Comparison of ENCODE assay signal across 27 mouse cellular contexts in the genomic region with DNA sequence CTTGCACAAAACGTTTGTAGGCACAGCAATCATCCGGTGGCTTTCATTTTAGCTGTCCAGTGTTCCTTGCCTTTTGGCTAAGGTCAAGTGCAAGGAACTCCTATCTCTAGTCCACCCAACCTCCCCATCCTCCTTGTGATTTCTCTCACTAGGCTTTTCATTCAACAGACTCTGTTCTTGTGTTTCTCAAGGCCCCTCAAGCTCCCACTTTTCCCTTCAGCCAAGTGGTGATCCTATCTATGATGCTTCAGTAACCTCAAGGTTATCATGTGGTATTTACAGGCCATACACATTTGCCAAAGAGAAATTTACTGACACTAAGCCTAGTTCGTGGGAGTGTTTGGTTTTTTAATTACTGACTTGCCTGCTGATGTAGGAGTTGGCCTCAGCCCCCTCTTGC. TPM values are rescaled to one million over a fixed set of nuclear protein-coding genes. Genes with fewer than 3 reads are reported as not detected.
DNase-seq lines count a peak whose midpoint lies in the region; ATAC-seq and TF ChIP-seq lines count a peak whose summit lies in the region.
"Had no signal": no experiment of that assay in that cellular context is flagged by ENCODE, and none has a peak within 500 bp of the region (broad histone marks: within the 10 kb centered on the region; RNA-seq: fewer than 3 reads in every experiment).

No protein-coding gene starts in this region.

- no peak for ATAC-seq in cerebellum, adult (ENCODE audit: insufficient number of reproducible peaks, low FRiP score, low TSS enrichment)
- no peak for ATAC-seq in frontal cortex, adult (ENCODE audit: low TSS enrichment)
- ATAC-seq: CD4-positive, CD25-positive, alpha-beta regulatory T cell, adult 4 months; forebrain, embryonic 14.5 days; forebrain, embryonic 16.5 days had no signal

- TF ChIP-seq POLR2A in MEL (IDR thresholded peaks at IDR 0.05; ENCODE audit: control insufficient read depth in 1 of 2, insufficient read depth in 1 of 2, low read depth in 1 of 2, low read length in 2 of 2, poor library complexity in 1 of 2), result no peak

- no peaks in the 10 kb centered on the region for H3K27me3 ChIP-seq in MEL (ENCODE audit: control insufficient read depth in 1 of 2, insufficient read depth in 2 of 2, low read length in 2 of 2)
- H3K27me3 ChIP-seq: CH12.LX; embryonic facial prominence, embryonic 13.5 days; embryonic facial prominence, embryonic 15.5 days; forebrain, embryonic 12.5 days had no signal

- peaks cover 0 to 4% of the 10 kb centered on the region in 2 experiments; a peak in 2 of 4 replicates for H3K4me1 ChIP-seq in MEL (ENCODE audit: control insufficient read depth in 1 of 2, insufficient read depth in 2 of 2, low read length in 2 of 2)
- H3K4me1 ChIP-seq: embryonic facial prominence, embryonic 13.5 days; embryonic facial prominence, embryonic 15.5 days; forebrain, embryonic 10.5 days; forebrain, embryonic 12.5 days had no signal

- H3K9ac ChIP-seq in MEL (ENCODE audit: control insufficient read depth, low read depth, low read length, poor library complexity, severe bottlenecking), result no peak overlapping the region
- H3K9ac ChIP-seq: embryonic facial prominence, embryonic 13.5 days; embryonic facial prominence, embryonic 15.5 days; forebrain, embryonic 12.5 days had no signal

- no peak overlapping the region for H3K4me3 ChIP-seq in MEL (ENCODE audit: control insufficient read depth in 1 of 2, insufficient read depth in 1 of 2, low read depth in 2 of 2, low read length in 2 of 2)
- H3K4me3 ChIP-seq: embryonic facial prominence, embryonic 13.5 days; embryonic facial prominence, embryonic 15.5 days; erythroblast, embryonic 14.5 days; forebrain, embryonic 10.5 days; forebrain, embryonic 12.5 days had no signal

- TF ChIP-seq EP300 in MEL (IDR thresholded peaks at IDR 0.05; ENCODE audit: low read depth in 1 of 2, low read length in 2 of 2), result 0 out of 4 replicates have a peak, but pooled peaks of 1 of the 2 experiments have one; percentile 9

- DNase-seq in ovary, adult 18-20 months (ENCODE audit: low spot score), result peak; percentile 53
- no peak for DNase-seq in ovary, postnatal 10 days (ENCODE audit: low spot score)
- peak; percentile 26 for DNase-seq in 416B (ENCODE audit: low read depth)
- peak; percentile 39 for DNase-seq in MEL (ENCODE audit: low read depth, low spot score)
- DNase-seq: adrenal gland, adult 2 months; adrenal gland, postnatal 10 days; adrenal gland, postnatal 36 days; B cell, adult 2 months; cerebellum, adult 11 months; cerebellum, adult 18-20 months; cerebellum, adult 8-10 months; cerebellum, adult 9-11 months; cerebellum, postnatal 14 days; cerebellum, postnatal 36 days; embryo, embryonic 11 days had no signal

- H3K9me3 ChIP-seq in MEL (replicated peaks; ENCODE audit: insufficient read depth, low read length), result no peaks in the 10 kb centered on the region
- H3K9me3 ChIP-seq: embryonic facial prominence, embryonic 13.5 days; embryonic facial prominence, embryonic 15.5 days; forebrain, embryonic 10.5 days; forebrain, embryonic 12.5 days; G1E had no signal

- H3K27ac ChIP-seq in MEL (ENCODE audit: control insufficient read depth, low read depth, low read length), result no peak overlapping the region
- H3K27ac ChIP-seq: embryonic facial prominence, embryonic 13.5 days; embryonic facial prominence, embryonic 15.5 days; forebrain, embryonic 10.5 days; forebrain, embryonic 12.5 days had no signal

- no peak for TF ChIP-seq RAD21 in MEL (IDR thresholded peaks at IDR 0.05; ENCODE audit: low read depth, low read length)

- H3K79me2 ChIP-seq in MEL (ENCODE audit: control insufficient read depth, insufficient read depth, low read length, poor library complexity), result no peaks in the 10 kb centered on the region

- no peak for TF ChIP-seq CTCF in MEL (IDR thresholded peaks at IDR 0.05 in 2 of 3, conservative IDR thresholded peaks at IDR 0.05 in 1 of 3; ENCODE audit: control insufficient read depth in 1 of 3, insufficient read depth in 1 of 3, low read depth in 2 of 3, low read length in 3 of 3, poor library complexity in 1 of 3, severe bottlenecking in 1 of 3)

- peaks cover 5 to 12% of the 10 kb centered on the region in 2 experiments for H3K36me3 ChIP-seq in MEL (ENCODE audit: control insufficient read depth in 1 of 2, insufficient read depth in 2 of 2, low read length in 2 of 2)

TF ChIP-seq in MEL, 35 proteins besides CTCF, POLR2A, EP300 and RAD21:
- TF ChIP-seq ZNF384 (IDR thresholded peaks at IDR 0.05; ENCODE audit: low read depth, low read length) (no peak), POLR2AphosphoS2 (IDR thresholded peaks at IDR 0.05; ENCODE audit: low read length) (peak; percentile 14; the same call in 1 of the 2 replicates), ZMIZ1 (IDR thresholded peaks at IDR 0.05; ENCODE audit: low read depth, low read length) (peak; percentile 23; the same call in 1 of the 2 replicates), GATA1 (IDR thresholded peaks at IDR 0.05; ENCODE audit: low read depth, low read length) (no peak), MAZ (IDR thresholded peaks at IDR 0.05; ENCODE audit: low read depth, low read length) (peak; percentile 31; the same call in 1 of the 2 replicates), USF1 (IDR thresholded peaks at IDR 0.05; ENCODE audit: low read depth, low read length) (0 out of 2 replicates have a peak, but pooled peaks have one; percentile 14), USF2 (IDR thresholded peaks at IDR 0.05; ENCODE audit: borderline replicate concordance in 1 of 2, insufficient read depth in 1 of 2, low read depth in 1 of 2, low read length in 2 of 2) (no peak), ETS1 (IDR thresholded peaks at IDR 0.05; ENCODE audit: low read depth, low read length) (0 out of 2 replicates have a peak, but pooled peaks have one; percentile 6), UBTF (IDR thresholded peaks at IDR 0.05; ENCODE audit: borderline replicate concordance, insufficient read depth, low read depth, low read length) (no peak), TBP (IDR thresholded peaks at IDR 0.05; ENCODE audit: low read depth, low read length) (0 out of 2 replicates have a peak, but pooled peaks have one; percentile 29), MAFK (IDR thresholded peaks at IDR 0.05; ENCODE audit: borderline replicate concordance, low read depth, low read length) (no peak)

RNA-seq across cellular contexts. Expression of gene Sema6c, which starts 19.6 kb away (rescaled TPM):
- total RNA-seq in MEL (2012; rRNA removed), result 0.35 and 0.69 TPM in 2 replicates
- polyA plus RNA-seq in MEL (2012; ENCODE audit: insufficient read depth in 1 of 2, insufficient read length in 2 of 2, low read depth in 1 of 2, low replicate concordance in 2 of 2, missing spikeins in 1 of 2), result 1 to 10 TPM in 1 of 2 experiments, not detected in 1; 3.2 TPM

RNA-seq across cellular contexts. Expression of gene Tnfaip8l2, which starts 37.7 kb away (rescaled TPM):
- total RNA-seq in MEL (2012; rRNA removed), result 3.1 and 4.5 TPM in 2 replicates
- 1 to 10 TPM in 1 of 2 experiments, not detected in 1; 5.8 TPM for polyA plus RNA-seq in MEL (2012; ENCODE audit: insufficient read depth in 1 of 2, insufficient read length in 2 of 2, low read depth in 1 of 2, low replicate concordance in 2 of 2, missing spikeins in 1 of 2)
- polyA plus RNA-seq: G1E had no signal

RNA-seq across cellular contexts. Expression of gene Gabpb2, which starts 37.8 kb away (rescaled TPM):
- total RNA-seq in MEL (2012; rRNA removed), result 78.7 and 82.2 TPM in 2 replicates
- polyA plus RNA-seq in MEL (2012; ENCODE audit: insufficient read depth in 1 of 2, insufficient read length in 2 of 2, low read depth in 1 of 2, low replicate concordance in 2 of 2, missing spikeins in 1 of 2), result 10 to 100 TPM; 72.2 to 92.8 TPM

RNA-seq across cellular contexts. Expression of gene Lysmd1, which starts 46.0 kb away (rescaled TPM):
- 22.1 and 22.7 TPM in 2 replicates for total RNA-seq in MEL (2012; rRNA removed)
- 100 to 1,000 TPM in 1 of 2 experiments, 10 to 100 TPM in 1; 22.9 to 102 TPM for polyA plus RNA-seq in MEL (2012; ENCODE audit: insufficient read depth in 1 of 2, insufficient read length in 2 of 2, low read depth in 1 of 2, low replicate concordance in 2 of 2, missing spikeins in 1 of 2)

RNA-seq across cellular contexts. Expression of gene Scnm1, which starts 46.1 kb away (rescaled TPM):
- total RNA-seq in MEL (2012; rRNA removed), result 71.8 and 93.1 TPM in 2 replicates
- polyA plus RNA-seq in MEL (2012; ENCODE audit: insufficient read depth in 1 of 2, insufficient read length in 2 of 2, low read depth in 1 of 2, low replicate concordance in 2 of 2, missing spikeins in 1 of 2), result 100 to 1,000 TPM in 1 of 2 experiments, not detected in 1; 104 TPM
